Mouse (Mus musculus) gastrocnemius, postnatal 10 days (tissue): ENCODE results near the gene Trpm4. TPM values are rescaled to one million over a fixed set of nuclear protein-coding genes. Genes with fewer than 3 reads are reported as not detected.

Source experiments
- DNase-seq: peaks from one replicate; pipeline ENCODE4 v3.0.0; 2021; ENCODE audit warnings: mixed read lengths
- total RNA-seq, 2 experiments: library from RNA; stranded (reverse); gene quantifications; 2 replicates each; pipeline ENCODE4 v1.2.3; 2021

Trpm4 gene
- total RNA-seq, 2 experiments from 2014 or later: 25.5 to 35.2 TPM

GRCm38 (mm10) chr7:45312686-45313453, 20.7 kb downstream of the Trpm4 start:
- DNase-seq: no peak

- DNase-seq: no peak
Measured at GRCm38 (mm10) chr7:45312023-45312422, 21.6 kb downstream of the Trpm4 start.

- DNase-seq: peak; percentile 67
Measured at GRCm38 (mm10) chr7:45309455-45309854, 24.1 kb downstream of the Trpm4 start.

GRCm38 (mm10) chr7:45308551-45309240, 24.9 kb downstream of the Trpm4 start:
- DNase-seq: no peak

GRCm38 (mm10) chr7:45305275-45305674, 28.3 kb downstream of the Trpm4 start:
- DNase-seq: peak; percentile 68

- DNase-seq: no peak
Measured at GRCm38 (mm10) chr7:45304869-45305268, 28.7 kb downstream of the Trpm4 start.

GRCm38 (mm10) chr7:45302626-45303025, 31.0 kb downstream of the Trpm4 start:
- no peak for DNase-seq

- peak; percentile 68 for DNase-seq
Measured at GRCm38 (mm10) chr7:45300270-45300669, 33.3 kb downstream of the Trpm4 start.

GRCm38 (mm10) chr7:45299752-45300151, 33.8 kb downstream of the Trpm4 start:
- DNase-seq: peak; percentile 56

- no peak for DNase-seq
Measured at GRCm38 (mm10) chr7:45297563-45297962, 36.0 kb downstream of the Trpm4 start.

- no peak for DNase-seq
Measured at GRCm38 (mm10) chr7:45296626-45297025, 37.0 kb downstream of the Trpm4 start.

GRCm38 (mm10) chr7:45286486-45286885, 47.1 kb downstream of the Trpm4 start:
- no peak for DNase-seq

GRCm38 (mm10) chr7:45277136-45277760, 56.3 kb downstream of the Trpm4 start, which contains the start of gene Slc6a21:
Gene Slc6a21 (plus strand): TSS chr7:45277513.
- DNase-seq: peak; percentile 81

GRCm38 (mm10) chr7:45273672-45274071, 59.9 kb downstream of the Trpm4 start:
- DNase-seq: no peak

- no peak for DNase-seq
Measured at GRCm38 (mm10) chr7:45272786-45273412, 60.7 kb downstream of the Trpm4 start.

- no peak for DNase-seq
Measured at GRCm38 (mm10) chr7:45265518-45265917, 68.1 kb downstream of the Trpm4 start.

- no peak for DNase-seq
Measured at GRCm38 (mm10) chr7:45264348-45264747, 69.2 kb downstream of the Trpm4 start.

GRCm38 (mm10) chr7:45263006-45263607, 70.5 kb downstream of the Trpm4 start:
- DNase-seq: no peak

GRCm38 (mm10) chr7:45262266-45262665, 71.3 kb downstream of the Trpm4 start:
- DNase-seq: no peak

GRCm38 (mm10) chr7:45259281-45259680, 74.3 kb downstream of the Trpm4 start:
- no peak for DNase-seq

GRCm38 (mm10) chr7:45257063-45257840, 76.3 kb downstream of the Trpm4 start:
- DNase-seq: no peak
